Mouse (Mus musculus) lung, postnatal 0 days (tissue): ENCODE results near the gene Fam183b. TPM values are rescaled to one million over a fixed set of nuclear protein-coding genes. Genes with fewer than 3 reads are reported as not detected.
A peak's percentile ranks its signal among the peaks of the same experiment; 100 is the strongest.

Experiments
- ATAC-seq: fragments of 200-750 bp; cut with Nextera tagmentation; 2 replicates; pipeline ENCODE4 v1.8.0; 2017; ENCODE audit warnings: moderate library complexity
- DNase-seq: peaks from one replicate; pipeline ENCODE4 v3.0.0-alpha.2; 2016; ENCODE audit warnings: low spot score
- H3K27ac ChIP-seq: fragments of 300-500 bp; sonication (generic); 2 replicates; pipeline ENCODE4 v1.5.1; 2014; ENCODE audit warnings: antibody characterized with exemption, mild to moderate bottlenecking, low read length, mixed read lengths
- H3K27me3 ChIP-seq: fragments of 300-500 bp; sonication (generic); replicated peaks from 2 replicates; pipeline ENCODE4 v1.6.1; 2014; ENCODE audit warnings: low read length, mixed read lengths; ENCODE audit not compliant: insufficient read depth
- H3K36me3 ChIP-seq: fragments of 300-500 bp; sonication (generic); 2 replicates; pipeline ENCODE4 v1.6.1; 2014; ENCODE audit warnings: low read length, mixed read lengths; ENCODE audit not compliant: insufficient read depth
- H3K4me1 ChIP-seq: fragments of 300-500 bp; sonication (generic); 2 replicates; pipeline ENCODE4 v1.6.1; 2014; ENCODE audit warnings: antibody characterized with exemption, low read depth, low read length, mixed read lengths; ENCODE audit not compliant: insufficient read depth
- H3K4me2 ChIP-seq: fragments of 300-500 bp; sonication (generic); replicated peaks from 2 replicates; pipeline ENCODE4 v1.6.1; 2014; ENCODE audit warnings: low read depth, mild to moderate bottlenecking, low read length, moderate library complexity, mixed read lengths
- H3K4me3 ChIP-seq: fragments of 300-500 bp; sonication (generic); 2 replicates; pipeline ENCODE4 v1.5.1; 2014; ENCODE audit warnings: low read depth, low read length
- H3K9ac ChIP-seq: fragments of 300-500 bp; sonication (generic); replicated peaks from 2 replicates; pipeline ENCODE4 v1.6.1; 2014; ENCODE audit warnings: low read depth, mild to moderate bottlenecking
- H3K9me3 ChIP-seq: fragments of 300-500 bp; sonication (generic); 2 replicates; pipeline ENCODE4 v1.6.1; 2016; ENCODE audit warnings: low read length, mixed read lengths
- CTCF ChIP-seq: IDR thresholded peaks from 2 replicates; pipeline ENCODE4 v1.5.1; 2016; ENCODE audit warnings: antibody characterized with exemption, mild to moderate bottlenecking
- EP300 ChIP-seq: IDR thresholded peaks from 2 replicates; pipeline ENCODE4 v1.6.1; 2016; ENCODE audit warnings: antibody characterized with exemption, mild to moderate bottlenecking, control low read depth
- WGBS: fragments of 180-500 bp; shearing (Covaris S2); extraction: QIAGEN DNeasy Blood & Tissue Kit; methylation state at CpG from one replicate; pipeline ENCODE4 v1.1.7; 2014; 5-methylcytosine and 5-hydroxymethylcytosine counted together
- polyA plus RNA-seq: library from polyadenylated mRNA; unstranded; fragments of >200 nt; fragmentation: Nextera tagmentation; extraction: Ambion mirVana; gene quantifications from 2 replicates; pipeline ENCODE4 v1.2.1, GENCODE M21; 2015

The Fam183b gene
- polyA plus RNA-seq, 1 experiment from 2014 or later, result 31.4 TPM

GRCm38 (mm10) chr11:58799747-58800146 lies 2.0 kb downstream of the Fam183b start:
- Histone ChIP-seq H3K9ac (no peak overlapping the region), H3K4me1 (no peaks in the 10 kb centered on the region), H3K4me2 (no peak overlapping the region), H3K9me3 (no peaks in the 10 kb centered on the region), H3K4me3 (no peak overlapping the region), H3K27me3 (no peaks in the 10 kb centered on the region), H3K27ac (no peak overlapping the region), H3K36me3 (no peaks in the 10 kb centered on the region)
- ATAC-seq (no peak), DNase-seq (no peak)
- TF ChIP-seq EP300 (no peak), CTCF (no peak)
- WGBS, result 72% methylated on average over 5 of the region's 5 CpGs

GRCm38 (mm10) chr11:58796850-58797249 lies 4.9 kb downstream of the Fam183b start:
- H3K27ac ChIP-seq, result no peak overlapping the region
- no peak for DNase-seq
- no peak overlapping the region for H3K4me3 ChIP-seq
- H3K4me1 ChIP-seq, result no peaks in the 10 kb centered on the region
- 59% methylated on average over 7 of the region's 7 CpGs for WGBS
- H3K4me2 ChIP-seq, result no peak overlapping the region
- H3K9ac ChIP-seq, result no peak overlapping the region
- no peaks in the 10 kb centered on the region for H3K9me3 ChIP-seq
- ATAC-seq, result no peak
- no peaks in the 10 kb centered on the region for H3K36me3 ChIP-seq
- TF ChIP-seq CTCF (no peak), EP300 (no peak)
- H3K27me3 ChIP-seq, result no peaks in the 10 kb centered on the region

GRCm38 (mm10) chr11:58795856-58796255 lies 5.9 kb downstream of the Fam183b start:
- no peak overlapping the region for H3K27ac ChIP-seq
- no peaks in the 10 kb centered on the region for H3K4me1 ChIP-seq
- H3K9ac ChIP-seq, result no peak overlapping the region
- TF ChIP-seq CTCF (peak; percentile 2; the same call in 1 of the 2 replicates), EP300 (no peak)
- no peak overlapping the region for H3K4me3 ChIP-seq
- 98% methylated on average over 2 of the region's 2 CpGs for WGBS
- ATAC-seq, result no peak
- no peaks in the 10 kb centered on the region for H3K36me3 ChIP-seq
- H3K4me2 ChIP-seq, result no peak overlapping the region
- H3K9me3 ChIP-seq, result no peaks in the 10 kb centered on the region
- H3K27me3 ChIP-seq, result no peaks in the 10 kb centered on the region
- no peak for DNase-seq

GRCm38 (mm10) chr11:58790646-58791045 lies 11.1 kb downstream of the Fam183b start:
- no peak for TF ChIP-seq CTCF
- TF ChIP-seq EP300, result no peak
- Histone ChIP-seq H3K9ac (no peak overlapping the region), H3K27ac (no peak overlapping the region), H3K4me1 (no peaks in the 10 kb centered on the region), H3K9me3 (no peaks in the 10 kb centered on the region), H3K27me3 (no peaks in the 10 kb centered on the region), H3K4me3 (no peak overlapping the region), H3K4me2 (no peak overlapping the region), H3K36me3 (no peaks in the 10 kb centered on the region)
- DNase-seq, result no peak
- no peak for ATAC-seq
- 60% methylated on average over 6 of the region's 6 CpGs for WGBS

- no peaks in the 10 kb centered on the region for H3K27me3 ChIP-seq
- ATAC-seq (no peak), DNase-seq (no peak)
- no peak overlapping the region for H3K4me3 ChIP-seq
- no peak for TF ChIP-seq EP300
- no peak for TF ChIP-seq CTCF
- H3K36me3 ChIP-seq, result no peaks in the 10 kb centered on the region
- no peak overlapping the region for H3K4me2 ChIP-seq
- no peaks in the 10 kb centered on the region for H3K9me3 ChIP-seq
- H3K4me1 ChIP-seq, result no peaks in the 10 kb centered on the region
- 38% methylated on average over 2 of the region's 2 CpGs for WGBS
- no peak overlapping the region for H3K9ac ChIP-seq
- H3K27ac ChIP-seq, result no peak overlapping the region
Observed at GRCm38 (mm10) chr11:58790053-58790452, 11.7 kb downstream of the Fam183b start.

GRCm38 (mm10) chr11:58789532-58789931 lies 12.2 kb downstream of the Fam183b start:
- no peaks in the 10 kb centered on the region for H3K4me1 ChIP-seq
- H3K4me2 ChIP-seq, result no peak overlapping the region
- WGBS, result 24% methylated on average over 3 of the region's 3 CpGs
- ATAC-seq (no peak), DNase-seq (peak; percentile 44)
- H3K27me3 ChIP-seq, result no peaks in the 10 kb centered on the region
- H3K9ac ChIP-seq, result no peak overlapping the region
- H3K36me3 ChIP-seq, result no peaks in the 10 kb centered on the region
- no peaks in the 10 kb centered on the region for H3K9me3 ChIP-seq
- H3K27ac ChIP-seq, result no peak overlapping the region
- no peak for TF ChIP-seq CTCF
- no peak for TF ChIP-seq EP300
- no peak overlapping the region for H3K4me3 ChIP-seq

- no peak for TF ChIP-seq EP300
- TF ChIP-seq CTCF, result no peak
- Histone ChIP-seq H3K4me1 (no peaks in the 10 kb centered on the region), H3K9ac (no peak overlapping the region), H3K4me2 (no peak overlapping the region), H3K36me3 (no peaks in the 10 kb centered on the region), H3K27ac (no peak overlapping the region), H3K4me3 (no peak overlapping the region), H3K9me3 (no peaks in the 10 kb centered on the region), H3K27me3 (no peaks in the 10 kb centered on the region)
- 67% methylated on average over 8 of the region's 8 CpGs for WGBS
- no peak for ATAC-seq
- DNase-seq, result no peak
Observed at GRCm38 (mm10) chr11:58788346-58788745, 13.4 kb downstream of the Fam183b start.
